Mouse (Mus musculus): ENCODE measurements around the gene Rnf40. TPM values are rescaled to one million over a fixed set of nuclear protein-coding genes. Genes with fewer than 3 reads are reported as not detected.

Rnf40 gene
- polyA plus RNA-seq (2014; fragmentation: Nextera tagmentation; extraction: Ambion mirVana): 45.3 and 50.9 TPM in 2 replicates

DNA sequence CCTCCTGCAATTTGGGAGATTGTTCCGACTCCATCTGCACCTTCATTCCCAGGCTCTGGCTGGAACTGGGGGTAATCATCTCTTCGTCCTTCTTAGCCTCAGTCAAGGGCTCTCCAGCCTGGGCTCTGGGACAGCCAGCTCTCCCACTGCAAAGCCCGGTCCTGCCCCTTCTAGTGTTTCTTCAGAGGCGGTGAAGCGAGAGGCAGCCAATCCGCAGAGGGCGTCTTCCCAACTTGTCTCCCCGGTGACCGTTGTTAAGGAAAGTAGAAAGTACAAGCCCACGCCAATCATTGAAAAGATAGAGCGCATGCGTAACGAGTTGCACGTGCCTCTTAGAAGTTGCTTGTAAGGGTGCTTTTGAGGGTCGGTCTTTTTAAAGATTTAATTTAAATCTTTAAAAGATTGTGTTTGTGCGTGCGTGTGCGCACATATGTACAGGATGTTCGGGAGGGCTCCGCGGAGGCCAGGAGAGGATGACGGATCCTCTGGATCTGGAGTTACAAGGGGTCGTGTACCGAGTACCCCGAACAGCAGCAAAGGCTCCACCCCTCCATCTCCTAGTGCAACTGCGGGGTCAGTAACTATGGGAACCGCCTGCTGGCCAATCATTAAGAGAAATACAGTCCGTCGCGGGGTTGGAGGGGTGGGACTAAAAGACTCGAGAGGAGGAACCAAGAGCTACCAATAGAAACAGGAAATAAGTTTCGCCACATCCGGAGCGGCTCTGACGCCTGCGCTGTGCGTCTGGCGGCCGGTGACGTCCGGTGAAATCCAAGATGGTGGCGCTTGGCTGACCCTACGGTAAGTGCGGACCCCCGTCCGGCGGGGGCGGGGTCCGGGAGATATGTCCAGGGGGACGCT, at the start of gene Rnf40, which contains the start of gene Ccdc189:
Gene Rnf40 (plus strand): TSS at position 757 of the 861 bp plus-strand sequence.
Gene Ccdc189 (minus strand): TSS at position 585 of the 861 bp plus-strand sequence.
- no peaks in the 10 kb centered on the region for H3K9me3 ChIP-seq (ENCODE audit: control insufficient read depth, low read length)
- ATAC-seq (ENCODE audit: insufficient read depth, low FRiP score, low TSS enrichment): peak; percentile 98
- under 1% methylated on average over 50 of the region's 50 CpGs for WGBS
- H3K9ac ChIP-seq (ENCODE audit: low read length): peak within 1 kb of the TSS; percentile 69
- H3K4me2 ChIP-seq (ENCODE audit: low read depth): peak within 1 kb of the TSS; percentile 83
- peak; percentile 96 for DNase-seq (ENCODE audit: low spot score)
- peak within 1 kb of the TSS; percentile 90 for H3K4me3 ChIP-seq (ENCODE audit: low read depth, low read length)
- peaks cover 12% of the 10 kb centered on the region for H3K4me1 ChIP-seq (ENCODE audit: control insufficient read depth, insufficient read depth, low read length)
- H3K27me3 ChIP-seq (ENCODE audit: control insufficient read depth, insufficient read depth, low read length): no peaks in the 10 kb centered on the region
- H3K27ac ChIP-seq (ENCODE audit: low read depth, low read length): 0 out of 2 replicates have a peak within 1 kb of the TSS, but pooled peaks have one; percentile 34
- H3K36me3 ChIP-seq (ENCODE audit: control insufficient read depth, insufficient read depth, low read length): peaks cover 18% of the 10 kb centered on the region

DNA sequence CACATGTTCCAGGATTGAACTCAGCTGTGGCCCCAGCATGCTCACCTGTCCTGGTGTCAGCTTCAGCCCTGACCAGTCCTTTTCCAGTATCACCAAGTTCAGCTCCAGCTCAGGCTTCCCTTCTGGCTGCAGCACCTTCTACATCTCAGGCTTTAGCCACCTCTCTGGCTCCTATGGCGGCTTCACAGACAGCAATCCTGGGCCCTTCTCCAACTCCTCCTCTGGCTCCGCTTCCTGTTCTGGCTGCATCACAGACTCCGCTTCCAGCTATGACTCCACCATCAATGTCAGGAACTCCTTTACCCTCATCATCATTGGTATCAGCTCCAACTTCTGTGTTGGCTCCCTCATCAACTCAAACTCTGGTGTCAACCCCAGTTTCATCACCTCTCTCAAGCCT, 46.9 kb upstream of the Rnf40 start:
- no peak for DNase-seq (ENCODE audit: low spot score)
- H3K27me3 ChIP-seq (ENCODE audit: control insufficient read depth, insufficient read depth, low read length): no peaks in the 10 kb centered on the region
- H3K36me3 ChIP-seq (ENCODE audit: control insufficient read depth, insufficient read depth, low read length): peaks cover 44% of the 10 kb centered on the region
- no peak overlapping the region for H3K4me3 ChIP-seq (ENCODE audit: low read depth, low read length)
- 99% methylated on average over 3 of the region's 3 CpGs for WGBS
- H3K9ac ChIP-seq (ENCODE audit: low read length): no peak overlapping the region
- H3K4me1 ChIP-seq (ENCODE audit: control insufficient read depth, insufficient read depth, low read length): no peaks in the 10 kb centered on the region
- H3K9me3 ChIP-seq (ENCODE audit: control insufficient read depth, low read length): no peaks in the 10 kb centered on the region
- ATAC-seq (ENCODE audit: insufficient read depth, low FRiP score, low TSS enrichment): no peak
- no peak overlapping the region for H3K27ac ChIP-seq (ENCODE audit: low read depth, low read length)
- H3K4me2 ChIP-seq (ENCODE audit: low read depth): no peak overlapping the region

DNA sequence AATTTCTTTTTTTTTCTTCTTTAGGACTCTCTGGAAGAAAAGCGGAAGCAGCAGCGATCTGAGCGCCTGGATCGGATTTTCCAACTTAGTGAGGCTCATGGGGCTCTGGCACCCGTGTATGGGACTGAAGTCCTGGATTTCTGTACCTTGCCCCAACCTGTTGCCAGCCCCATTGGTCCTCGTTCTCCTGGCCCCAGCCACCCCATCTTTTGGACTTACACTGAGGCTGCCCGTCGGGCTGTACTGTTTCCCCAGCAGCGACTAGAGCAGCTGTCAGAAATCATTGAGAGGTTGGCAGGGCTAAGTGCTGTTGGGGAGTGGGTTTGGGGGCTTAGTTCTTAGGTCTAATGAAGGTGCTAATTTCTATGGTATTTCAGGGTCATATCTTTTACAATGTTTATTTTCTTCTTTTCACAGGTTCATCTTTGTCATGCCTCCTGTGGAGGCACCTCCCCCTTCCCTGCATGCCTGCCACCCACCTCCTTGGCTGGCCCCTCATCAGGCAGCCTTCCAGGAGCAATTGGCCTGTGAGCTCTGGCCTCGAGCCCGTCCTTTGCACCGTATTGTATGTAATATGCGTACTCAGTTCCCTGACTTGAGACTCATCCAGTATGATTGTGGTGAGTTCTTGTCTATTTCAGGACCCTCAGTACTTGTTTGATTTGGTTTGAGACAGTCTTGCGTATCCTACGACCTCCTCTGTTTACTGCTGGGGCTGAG, 39.3 kb upstream of the Rnf40 start:
- no peak overlapping the region for H3K4me3 ChIP-seq (ENCODE audit: low read depth, low read length)
- ATAC-seq (ENCODE audit: insufficient read depth, low FRiP score, low TSS enrichment): no peak
- H3K9ac ChIP-seq (ENCODE audit: low read length): no peak overlapping the region
- H3K4me2 ChIP-seq (ENCODE audit: low read depth): no peak overlapping the region
- H3K36me3 ChIP-seq (ENCODE audit: control insufficient read depth, insufficient read depth, low read length): peaks cover 22% of the 10 kb centered on the region
- no peaks in the 10 kb centered on the region for H3K9me3 ChIP-seq (ENCODE audit: control insufficient read depth, low read length)
- no peaks in the 10 kb centered on the region for H3K4me1 ChIP-seq (ENCODE audit: control insufficient read depth, insufficient read depth, low read length)
- H3K27me3 ChIP-seq (ENCODE audit: control insufficient read depth, insufficient read depth, low read length): no peaks in the 10 kb centered on the region
- 84% methylated on average over 15 of the region's 15 CpGs for WGBS
- no peak overlapping the region for H3K27ac ChIP-seq (ENCODE audit: low read depth, low read length)
- DNase-seq (ENCODE audit: low spot score): no peak

DNA sequence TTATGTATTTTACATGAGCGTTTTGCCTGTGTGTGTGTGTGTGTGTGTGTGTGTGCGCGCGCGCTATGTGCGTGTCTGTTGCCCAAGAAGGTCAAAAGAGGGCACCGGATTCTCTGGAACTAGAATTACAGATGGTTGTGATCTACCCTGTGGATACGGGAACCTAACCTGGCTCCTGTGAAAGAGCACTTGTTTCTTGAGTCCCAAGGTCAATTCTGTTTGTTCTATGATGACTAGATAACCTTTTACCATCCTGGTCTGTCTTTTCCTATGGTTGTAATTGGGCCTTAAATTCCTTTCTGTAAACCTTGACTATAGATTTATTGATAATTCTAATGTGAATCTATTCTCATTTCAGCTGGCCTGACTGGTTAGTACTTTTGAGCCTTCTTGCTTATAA, 37.0 kb upstream of the Rnf40 start:
- no peak for DNase-seq (ENCODE audit: low spot score)
- Histone ChIP-seq H3K9ac (ENCODE audit: low read length) (no peak overlapping the region), H3K4me3 (ENCODE audit: low read depth, low read length) (no peak overlapping the region), H3K4me2 (ENCODE audit: low read depth) (no peak overlapping the region), H3K4me1 (ENCODE audit: control insufficient read depth, insufficient read depth, low read length) (no peaks in the 10 kb centered on the region), H3K36me3 (ENCODE audit: control insufficient read depth, insufficient read depth, low read length) (peaks cover 23% of the 10 kb centered on the region), H3K9me3 (ENCODE audit: control insufficient read depth, low read length) (no peaks in the 10 kb centered on the region), H3K27me3 (ENCODE audit: control insufficient read depth, insufficient read depth, low read length) (no peaks in the 10 kb centered on the region), H3K27ac (ENCODE audit: low read depth, low read length) (no peak overlapping the region)
- ATAC-seq (ENCODE audit: insufficient read depth, low FRiP score, low TSS enrichment): no peak
- 98% methylated on average over 8 of the region's 8 CpGs for WGBS

DNA sequence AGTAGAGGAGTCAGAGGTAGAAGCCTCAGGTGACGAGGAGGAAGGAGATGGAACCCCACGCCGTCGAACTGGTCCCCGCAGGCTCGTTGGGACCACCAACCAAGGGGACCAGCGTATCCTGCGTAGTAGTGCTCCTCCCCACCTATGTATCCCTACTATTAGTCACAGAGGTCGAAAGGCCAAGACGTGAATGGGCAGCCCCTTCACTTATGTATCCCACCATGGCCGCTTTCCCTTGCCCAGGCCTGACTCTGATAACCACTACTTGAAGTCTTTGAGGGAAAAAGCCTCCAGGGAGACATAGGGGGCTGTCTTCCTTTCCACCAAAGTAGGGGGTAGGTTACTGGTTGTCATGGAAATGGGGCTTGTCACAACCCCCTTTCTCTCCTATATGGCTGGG, 28.0 kb upstream of the Rnf40 start:
- ATAC-seq (ENCODE audit: insufficient read depth, low FRiP score, low TSS enrichment): no peak
- no peaks in the 10 kb centered on the region for H3K4me1 ChIP-seq (ENCODE audit: control insufficient read depth, insufficient read depth, low read length)

DNA sequence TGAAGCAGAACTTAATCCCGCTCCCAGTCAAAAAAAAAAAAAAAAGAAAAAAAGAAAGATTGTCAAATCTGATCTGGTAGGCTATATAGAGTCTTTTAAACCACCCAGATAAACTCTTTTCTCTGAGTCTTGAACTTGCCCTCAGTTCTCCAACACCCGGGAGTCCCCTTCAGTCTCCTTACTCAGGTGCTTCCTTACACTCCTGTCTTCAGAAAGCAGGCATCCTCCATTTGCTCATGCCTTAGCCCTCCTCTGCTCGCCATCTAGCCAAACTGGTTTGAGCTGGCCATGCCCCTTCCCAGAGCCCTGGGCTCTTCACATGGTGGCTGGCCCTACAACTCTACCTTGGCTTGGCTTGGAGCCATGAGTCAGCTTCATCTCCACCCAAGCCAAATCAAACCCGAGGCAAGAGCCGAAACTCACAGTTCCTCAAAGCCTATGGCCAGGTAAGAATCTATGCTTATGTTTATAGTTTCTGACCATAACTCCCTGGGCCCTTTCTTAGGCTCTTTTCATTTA, 27.2 kb upstream of the Rnf40 start, which contains the start of gene Tmem265:
Gene Tmem265 (plus strand): TSS at position 51 of the 519 bp plus-strand sequence.
- Histone ChIP-seq H3K36me3 (ENCODE audit: control insufficient read depth, insufficient read depth, low read length) (peaks cover 31% of the 10 kb centered on the region), H3K4me2 (ENCODE audit: low read depth) (no peak within 1 kb of the TSS), H3K9ac (ENCODE audit: low read length) (no peak within 1 kb of the TSS), H3K27me3 (ENCODE audit: control insufficient read depth, insufficient read depth, low read length) (no peaks in the 10 kb centered on the region), H3K4me1 (ENCODE audit: control insufficient read depth, insufficient read depth, low read length) (no peaks in the 10 kb centered on the region), H3K9me3 (ENCODE audit: control insufficient read depth, low read length) (no peaks in the 10 kb centered on the region), H3K4me3 (ENCODE audit: low read depth, low read length) (no peak within 1 kb of the TSS), H3K27ac (ENCODE audit: low read depth, low read length) (no peak within 1 kb of the TSS)
- no peak for DNase-seq (ENCODE audit: low spot score)
- 96% methylated on average over 5 of the region's 5 CpGs for WGBS
- ATAC-seq (ENCODE audit: insufficient read depth, low FRiP score, low TSS enrichment): no peak

More for the DNA sequence above, 28.0 kb upstream of the Rnf40 start:
- Histone ChIP-seq H3K27me3 (ENCODE audit: control insufficient read depth, insufficient read depth, low read length) (no peaks in the 10 kb centered on the region), H3K4me2 (ENCODE audit: low read depth) (no peak overlapping the region), H3K27ac (ENCODE audit: low read depth, low read length) (no peak overlapping the region), H3K4me3 (ENCODE audit: low read depth, low read length) (no peak overlapping the region), H3K9me3 (ENCODE audit: control insufficient read depth, low read length) (no peaks in the 10 kb centered on the region), H3K36me3 (ENCODE audit: control insufficient read depth, insufficient read depth, low read length) (peaks cover 33% of the 10 kb centered on the region), H3K9ac (ENCODE audit: low read length) (no peak overlapping the region)
- no peak for DNase-seq (ENCODE audit: low spot score)
- 94% methylated on average over 11 of the region's 11 CpGs for WGBS

DNA sequence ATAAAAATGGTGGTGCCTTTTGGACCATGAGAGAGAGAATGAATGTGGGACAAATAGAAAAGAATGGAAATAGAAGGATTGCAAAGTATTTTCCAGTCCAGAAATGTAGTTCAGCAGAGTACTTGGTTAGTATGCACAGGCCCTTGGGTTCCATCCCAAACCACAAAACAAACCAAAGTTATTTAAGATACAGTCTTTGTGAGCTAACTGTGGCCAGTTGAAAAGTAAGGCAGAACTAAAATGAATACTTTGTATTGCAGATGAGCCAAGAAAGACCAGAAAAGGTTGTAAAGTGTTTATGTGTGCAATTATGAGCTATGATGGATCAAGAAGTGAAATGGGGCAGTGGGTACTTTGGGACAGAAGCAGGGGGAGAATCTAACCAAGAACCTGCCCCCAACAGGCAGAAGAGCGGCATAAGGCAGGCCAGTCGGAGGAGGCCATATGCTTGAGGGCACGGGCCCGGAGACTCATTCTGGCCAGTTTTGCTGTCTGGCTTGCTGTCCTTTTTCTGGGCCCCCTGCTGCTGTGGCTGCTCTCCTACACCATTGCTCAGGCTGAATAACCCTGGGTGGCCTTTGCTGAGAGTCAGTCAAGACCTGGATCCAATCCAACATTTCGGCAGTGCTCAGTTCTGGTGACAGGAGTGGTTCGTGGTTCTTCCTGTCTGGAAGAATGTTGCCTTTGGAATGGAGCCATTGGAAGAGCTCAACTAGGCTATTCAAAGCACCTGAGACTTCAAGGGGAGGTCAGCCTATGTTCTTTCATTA, 24.0 kb upstream of the Rnf40 start:
- Histone ChIP-seq H3K9me3 (ENCODE audit: control insufficient read depth, low read length) (no peaks in the 10 kb centered on the region), H3K4me1 (ENCODE audit: control insufficient read depth, insufficient read depth, low read length) (no peaks in the 10 kb centered on the region), H3K4me3 (ENCODE audit: low read depth, low read length) (no peak overlapping the region), H3K27me3 (ENCODE audit: control insufficient read depth, insufficient read depth, low read length) (no peaks in the 10 kb centered on the region), H3K9ac (ENCODE audit: low read length) (no peak overlapping the region), H3K4me2 (ENCODE audit: low read depth) (no peak overlapping the region), H3K36me3 (ENCODE audit: control insufficient read depth, insufficient read depth, low read length) (peaks cover 18% of the 10 kb centered on the region), H3K27ac (ENCODE audit: low read depth, low read length) (no peak overlapping the region)
- DNase-seq (ENCODE audit: low spot score) (no peak), ATAC-seq (ENCODE audit: insufficient read depth, low FRiP score, low TSS enrichment) (no peak)
- WGBS: 91% methylated on average over 6 of the region's 6 CpGs

DNA sequence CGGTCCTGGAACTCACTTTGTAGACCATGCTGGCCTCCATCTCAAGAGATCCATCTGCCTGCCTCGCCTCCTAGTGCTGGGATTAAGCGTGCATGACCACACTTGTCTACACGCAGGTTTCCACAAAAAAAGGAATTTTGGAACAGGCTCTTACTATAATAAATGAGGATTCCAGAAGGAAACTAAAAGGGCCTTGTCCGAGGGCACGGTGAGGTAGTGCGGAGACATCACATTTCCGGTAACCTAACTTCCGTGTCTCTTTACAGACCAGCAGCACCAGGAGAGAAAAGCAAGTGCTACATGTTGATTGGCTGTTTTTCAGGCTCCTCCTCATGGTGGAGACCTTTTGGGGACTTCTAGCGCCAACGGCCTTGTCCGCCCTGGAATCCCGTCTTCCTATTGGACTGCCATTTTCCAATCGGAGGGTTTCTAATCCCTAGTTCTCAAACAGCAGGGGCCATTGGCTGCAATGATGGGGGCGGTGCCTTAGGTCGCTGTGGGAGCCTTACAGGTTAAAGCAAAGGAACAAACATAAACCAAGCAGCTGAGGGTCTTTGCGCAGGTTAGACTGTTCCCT, 15.6 kb upstream of the Rnf40 start, which contains the start of gene Phkg2:
Gene Phkg2 (plus strand): TSS at position 446 of the 577 bp plus-strand sequence.
- Histone ChIP-seq H3K27me3 (ENCODE audit: control insufficient read depth, insufficient read depth, low read length) (no peaks in the 10 kb centered on the region), H3K9ac (ENCODE audit: low read length) (peak within 1 kb of the TSS; percentile 76), H3K4me1 (ENCODE audit: control insufficient read depth, insufficient read depth, low read length) (peaks cover 8% of the 10 kb centered on the region; the same call in 1 of the 2 replicates), H3K4me3 (ENCODE audit: low read depth, low read length) (peak within 1 kb of the TSS; percentile 86), H3K9me3 (ENCODE audit: control insufficient read depth, low read length) (no peaks in the 10 kb centered on the region), H3K4me2 (ENCODE audit: low read depth) (peak within 1 kb of the TSS; percentile 97), H3K36me3 (ENCODE audit: control insufficient read depth, insufficient read depth, low read length) (peaks cover 9% of the 10 kb centered on the region), H3K27ac (ENCODE audit: low read depth, low read length) (peak within 1 kb of the TSS; percentile 62; the same call in 1 of the 2 replicates)
- ATAC-seq (ENCODE audit: insufficient read depth, low FRiP score, low TSS enrichment): peak; percentile 97
- peak; percentile 89 for DNase-seq (ENCODE audit: low spot score)
- under 1% methylated on average over 17 of the region's 17 CpGs for WGBS
